Mouse (Mus musculus): ENCODE results near the gene Rhof. TPM values are rescaled to one million over a fixed set of nuclear protein-coding genes. Genes with fewer than 3 reads are reported as not detected.

The Rhof gene
- polyA plus RNA-seq, 1 experiment = 13.4 TPM

- Histone ChIP-seq H3K36me3 (ENCODE audit: control insufficient read depth, insufficient read depth, low read length) (no peaks in the 10 kb centered on the region), H3K4me3 (ENCODE audit: insufficient read depth, low read depth, low read length) (no peak overlapping the region), H3K4me1 (ENCODE audit: control insufficient read depth, insufficient read depth, low read length) (no peaks in the 10 kb centered on the region; the same call in 1 of the 2 replicates), H3K27ac (ENCODE audit: insufficient read depth, low read depth, low read length) (peak overlapping the region; percentile 61), H3K27me3 (replicated peaks; ENCODE audit: control insufficient read depth, insufficient read depth, low read length) (no peaks in the 10 kb centered on the region)
- TF ChIP-seq CTCF (conservative IDR thresholded peaks at IDR 0.05; ENCODE audit: insufficient read depth, insufficient read length, low read depth, low read length) (no peak), POLR2A (IDR thresholded peaks at IDR 0.05; ENCODE audit: low read depth, low read length) (no peak)
- peak; percentile 71 for DNase-seq
- WGBS = 50% methylated on average over 8 of the region's 8 CpGs
These were observed 14.7 kb downstream of the Rhof start for GRCm38 (mm10) chr5:123117773-123118172.

- Histone ChIP-seq H3K27me3 (replicated peaks; ENCODE audit: control insufficient read depth, insufficient read depth, low read length) (no peaks in the 10 kb centered on the region), H3K4me3 (ENCODE audit: insufficient read depth, low read depth, low read length) (no peak overlapping the region), H3K36me3 (ENCODE audit: control insufficient read depth, insufficient read depth, low read length) (no peaks in the 10 kb centered on the region), H3K4me1 (ENCODE audit: control insufficient read depth, insufficient read depth, low read length) (no peaks in the 10 kb centered on the region; the same call in 1 of the 2 replicates), H3K27ac (ENCODE audit: insufficient read depth, low read depth, low read length) (peak overlapping the region; percentile 61)
- peak; percentile 83 for DNase-seq
- 19% methylated on average over 10 of the region's 10 CpGs for WGBS
- TF ChIP-seq POLR2A (IDR thresholded peaks at IDR 0.05; ENCODE audit: low read depth, low read length) = no peak
- peak; percentile 76 for TF ChIP-seq CTCF (conservative IDR thresholded peaks at IDR 0.05; ENCODE audit: insufficient read depth, insufficient read length, low read depth, low read length)
These were observed 15.2 kb downstream of the Rhof start for GRCm38 (mm10) chr5:123117257-123117656.

DNA sequence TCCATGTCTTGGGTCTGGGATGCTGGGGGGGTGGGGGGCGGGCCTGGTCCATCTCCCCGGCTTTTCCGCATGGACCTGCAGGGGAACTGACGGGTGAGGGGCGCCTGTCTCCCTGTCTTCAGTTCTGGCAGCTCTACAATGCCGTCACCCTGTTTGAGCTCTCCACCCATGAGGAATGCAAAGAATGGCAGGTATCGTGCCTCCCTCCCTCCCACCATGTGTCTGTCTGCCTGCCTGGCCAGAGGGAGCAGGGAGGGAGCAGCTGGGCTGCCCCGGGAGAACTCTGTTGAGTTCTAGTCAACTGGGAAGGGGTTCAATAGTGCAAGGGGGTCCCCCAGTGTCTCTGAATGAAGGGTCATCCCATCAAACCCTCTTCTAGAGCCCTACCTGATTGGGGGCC, 16.4 kb downstream of the Rhof start:
- no peak for DNase-seq
- Histone ChIP-seq H3K36me3 (ENCODE audit: control insufficient read depth, insufficient read depth, low read length) (no peaks in the 10 kb centered on the region), H3K4me1 (ENCODE audit: control insufficient read depth, insufficient read depth, low read length) (no peaks in the 10 kb centered on the region; the same call in 1 of the 2 replicates), H3K4me3 (ENCODE audit: insufficient read depth, low read depth, low read length) (no peak overlapping the region), H3K27ac (ENCODE audit: insufficient read depth, low read depth, low read length) (no peak overlapping the region; the same call in 1 of the 2 replicates), H3K27me3 (replicated peaks; ENCODE audit: control insufficient read depth, insufficient read depth, low read length) (no peaks in the 10 kb centered on the region)
- 58% methylated on average over 8 of the region's 8 CpGs for WGBS
- TF ChIP-seq CTCF (conservative IDR thresholded peaks at IDR 0.05; ENCODE audit: insufficient read depth, insufficient read length, low read depth, low read length) (no peak), POLR2A (IDR thresholded peaks at IDR 0.05; ENCODE audit: low read depth, low read length) (no peak)

DNA sequence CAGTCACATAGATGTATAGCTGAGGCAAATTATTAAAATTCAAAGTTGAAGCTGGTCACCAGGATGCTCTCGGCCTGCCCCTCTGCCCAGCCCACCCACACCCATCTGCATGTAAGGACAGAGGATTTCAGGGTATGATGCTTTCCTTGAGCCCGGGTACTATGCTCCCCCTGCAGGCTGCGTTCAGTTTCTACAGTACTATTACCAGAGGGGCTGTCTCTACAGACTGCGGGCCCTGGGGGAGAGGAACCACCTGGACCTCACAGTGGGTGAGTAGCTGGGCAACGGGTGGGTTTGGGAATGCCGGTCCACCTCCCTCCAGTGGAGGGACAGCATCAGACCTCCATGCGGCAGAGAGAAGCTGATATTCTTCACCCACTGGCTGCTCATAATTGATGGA, 17.6 kb downstream of the Rhof start:
- Histone ChIP-seq H3K36me3 (ENCODE audit: control insufficient read depth, insufficient read depth, low read length) (no peaks in the 10 kb centered on the region), H3K27me3 (replicated peaks; ENCODE audit: control insufficient read depth, insufficient read depth, low read length) (no peaks in the 10 kb centered on the region), H3K4me1 (ENCODE audit: control insufficient read depth, insufficient read depth, low read length) (peaks cover 4% of the 10 kb centered on the region; the same call in 1 of the 2 replicates), H3K27ac (ENCODE audit: insufficient read depth, low read depth, low read length) (no peak overlapping the region), H3K4me3 (ENCODE audit: insufficient read depth, low read depth, low read length) (no peak overlapping the region)
- 54% methylated on average over 7 of the region's 7 CpGs for WGBS
- TF ChIP-seq POLR2A (IDR thresholded peaks at IDR 0.05; ENCODE audit: low read depth, low read length) (no peak), CTCF (conservative IDR thresholded peaks at IDR 0.05; ENCODE audit: insufficient read depth, insufficient read length, low read depth, low read length) (peak; percentile 43)
- no peak for DNase-seq

GRCm38 (mm10) chr5:123114109-123114508, 18.4 kb downstream of the Rhof start:
- DNase-seq = no peak
- no peaks in the 10 kb centered on the region for H3K36me3 ChIP-seq (ENCODE audit: control insufficient read depth, insufficient read depth, low read length)
- TF ChIP-seq POLR2A (IDR thresholded peaks at IDR 0.05; ENCODE audit: low read depth, low read length) = no peak
- TF ChIP-seq CTCF (conservative IDR thresholded peaks at IDR 0.05; ENCODE audit: insufficient read depth, insufficient read length, low read depth, low read length) = no peak
- WGBS = 73% methylated on average over 11 of the region's 11 CpGs
- no peaks in the 10 kb centered on the region for H3K27me3 ChIP-seq (replicated peaks; ENCODE audit: control insufficient read depth, insufficient read depth, low read length)
- H3K27ac ChIP-seq (ENCODE audit: insufficient read depth, low read depth, low read length) = no peak overlapping the region
- H3K4me3 ChIP-seq (ENCODE audit: insufficient read depth, low read depth, low read length) = no peak overlapping the region
- H3K4me1 ChIP-seq (ENCODE audit: control insufficient read depth, insufficient read depth, low read length) = peaks cover 4% of the 10 kb centered on the region; the same call in 1 of the 2 replicates

GRCm38 (mm10) chr5:123110296-123110721, 22.2 kb downstream of the Rhof start:
- no peaks in the 10 kb centered on the region for H3K36me3 ChIP-seq (ENCODE audit: control insufficient read depth, insufficient read depth, low read length)
- H3K4me3 ChIP-seq (ENCODE audit: insufficient read depth, low read depth, low read length) = no peak overlapping the region
- WGBS = 26% methylated on average over 13 of the region's 13 CpGs
- H3K27me3 ChIP-seq (replicated peaks; ENCODE audit: control insufficient read depth, insufficient read depth, low read length) = no peaks in the 10 kb centered on the region
- H3K27ac ChIP-seq (ENCODE audit: insufficient read depth, low read depth, low read length) = no peak overlapping the region
- peak; percentile 78 for DNase-seq
- TF ChIP-seq CTCF (conservative IDR thresholded peaks at IDR 0.05; ENCODE audit: insufficient read depth, insufficient read length, low read depth, low read length) = no peak
- peaks cover 4% of the 10 kb centered on the region; the same call in 1 of the 2 replicates for H3K4me1 ChIP-seq (ENCODE audit: control insufficient read depth, insufficient read depth, low read length)

DNA sequence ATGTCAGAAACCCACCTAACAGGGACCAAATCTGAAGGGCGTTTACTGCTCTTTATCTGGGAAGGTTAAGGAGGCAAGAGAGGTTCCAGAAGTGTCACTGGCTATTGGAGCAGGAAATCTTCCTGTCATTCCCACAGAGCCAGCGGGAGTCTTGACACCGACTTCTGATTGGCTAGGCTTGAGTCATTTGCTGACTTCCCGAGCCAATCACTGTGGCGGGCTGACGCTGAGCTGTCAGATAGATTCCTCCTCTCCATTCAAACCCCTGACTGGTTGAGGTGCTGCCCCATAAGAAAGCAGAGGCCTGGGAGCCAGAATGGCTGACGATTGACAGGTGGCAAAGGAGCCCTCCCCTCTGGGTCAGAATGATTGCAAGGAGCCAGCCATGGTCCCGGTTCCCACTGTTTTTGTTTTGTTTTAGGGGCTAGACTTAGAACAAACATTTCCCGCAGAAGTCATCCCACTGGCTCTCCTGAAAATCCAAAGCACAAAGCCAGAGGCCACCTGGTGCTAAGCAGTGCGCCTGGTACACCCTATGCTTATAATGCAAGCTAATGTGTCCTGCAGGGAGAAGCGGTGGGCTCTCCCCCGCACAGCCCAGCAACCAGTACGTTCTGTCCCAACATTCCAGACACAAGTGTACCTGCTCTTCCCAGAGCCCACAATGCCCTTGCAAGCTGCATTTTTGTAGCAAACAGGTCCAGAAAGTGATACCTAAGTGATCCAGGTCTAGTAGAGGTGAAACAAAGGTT, 22.9 kb downstream of the Rhof start:
- TF ChIP-seq CTCF (conservative IDR thresholded peaks at IDR 0.05; ENCODE audit: insufficient read depth, insufficient read length, low read depth, low read length) (no peak), POLR2A (IDR thresholded peaks at IDR 0.05; ENCODE audit: low read depth, low read length) (no peak)
- Histone ChIP-seq H3K4me3 (ENCODE audit: insufficient read depth, low read depth, low read length) (no peak overlapping the region), H3K4me1 (ENCODE audit: control insufficient read depth, insufficient read depth, low read length) (peaks cover 4% of the 10 kb centered on the region; the same call in 1 of the 2 replicates), H3K27me3 (replicated peaks; ENCODE audit: control insufficient read depth, insufficient read depth, low read length) (no peaks in the 10 kb centered on the region), H3K27ac (ENCODE audit: insufficient read depth, low read depth, low read length) (no peak overlapping the region), H3K36me3 (ENCODE audit: control insufficient read depth, insufficient read depth, low read length) (no peaks in the 10 kb centered on the region)
- WGBS = 40% methylated on average over 13 of the region's 13 CpGs
- peak; percentile 64 for DNase-seq

Data from kidney, adult 2 months (tissue).